Mouse (Mus musculus) brain, adult 2 months (tissue): Measurements from ENCODE around the gene Nwd1.
"Not testable (repeated sequence)": the region's sequence is repeated elsewhere in the genome, so short reads cannot be mapped to it uniquely, and the experiment has no call there.

Experiments used
- DNase-seq: peaks from one replicate; pipeline ENCODE4 v3.0.0; 2011; ENCODE audit warnings: low read depth, low spot score

Nwd1 gene

DNA sequence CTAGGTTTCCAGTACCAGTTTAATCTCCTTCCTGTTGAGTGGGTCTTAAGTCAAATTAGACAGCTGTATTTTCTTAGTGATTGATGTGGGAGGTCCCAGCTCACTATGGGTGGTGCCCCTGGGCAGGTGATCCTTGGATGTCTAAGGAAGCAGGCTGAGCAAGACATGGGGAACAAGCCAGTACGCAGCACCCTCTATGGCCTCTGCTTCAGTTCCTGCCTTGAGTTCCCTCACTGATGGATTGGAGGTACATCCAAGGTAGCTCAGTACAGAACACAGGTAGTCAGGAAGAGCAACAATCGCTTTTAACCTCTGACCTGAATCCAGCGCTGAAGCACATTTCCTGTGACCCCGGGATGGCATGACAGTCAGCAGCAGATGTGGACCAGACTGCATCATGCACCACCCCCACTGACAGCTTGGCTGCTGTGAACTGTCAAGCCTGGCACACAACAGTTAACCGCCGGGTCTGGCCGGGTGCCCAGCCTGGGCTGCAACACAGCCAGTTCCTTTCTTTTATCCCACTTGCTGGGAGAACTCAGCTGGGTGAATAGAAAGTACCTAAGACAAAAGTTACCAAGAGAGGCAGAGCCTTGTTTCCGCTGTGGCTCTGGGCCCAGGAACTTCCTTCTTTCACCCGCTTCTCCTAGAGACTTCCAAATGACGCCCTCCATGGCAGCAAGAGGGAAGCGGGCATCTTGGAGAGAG is at the start of gene Nwd1:
Gene Nwd1 (plus strand): TSS at position 652 of the 708 bp plus-strand sequence.
- DNase-seq, result peak; percentile 85

DNA sequence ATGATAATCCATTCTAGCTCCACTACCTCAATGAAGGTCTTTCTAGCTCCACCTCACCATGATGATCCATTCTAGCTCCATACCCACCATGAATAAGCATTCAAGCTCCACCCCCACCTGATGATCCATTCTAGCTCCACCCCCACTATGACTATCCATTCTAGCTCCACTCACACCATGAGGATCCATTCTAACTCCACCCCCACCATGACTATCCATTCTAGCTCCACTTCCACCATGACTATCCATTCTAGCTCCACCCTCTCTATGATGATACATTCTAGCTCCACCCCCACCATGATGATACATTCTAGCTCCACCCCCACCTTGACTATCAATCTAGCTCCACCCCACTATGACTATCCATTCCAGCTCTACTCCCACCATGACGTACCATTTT is 3.6 kb upstream of the Nwd1 start:
- DNase-seq, result no peak

DNA sequence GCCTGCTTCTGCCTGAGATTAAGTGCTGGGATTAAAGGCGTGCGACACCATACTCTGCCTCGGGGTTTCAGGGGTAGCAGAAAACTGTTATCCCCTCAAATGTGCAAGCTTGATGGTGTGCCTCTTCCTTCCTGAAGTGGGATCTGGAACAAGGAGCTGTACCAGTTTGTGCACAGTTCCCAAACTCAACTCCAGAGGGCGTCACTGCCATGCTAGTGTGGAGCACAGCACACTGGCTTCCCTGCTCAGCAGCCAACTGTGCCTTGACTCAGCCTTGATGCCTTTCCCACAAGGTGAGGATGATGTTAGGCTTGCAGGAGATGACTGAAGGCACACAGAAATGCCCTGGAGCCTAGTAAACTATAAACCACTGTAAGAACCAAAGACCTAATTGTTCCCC is 1.9 kb upstream of the Nwd1 start:
- DNase-seq, result peak; percentile 61

DNA sequence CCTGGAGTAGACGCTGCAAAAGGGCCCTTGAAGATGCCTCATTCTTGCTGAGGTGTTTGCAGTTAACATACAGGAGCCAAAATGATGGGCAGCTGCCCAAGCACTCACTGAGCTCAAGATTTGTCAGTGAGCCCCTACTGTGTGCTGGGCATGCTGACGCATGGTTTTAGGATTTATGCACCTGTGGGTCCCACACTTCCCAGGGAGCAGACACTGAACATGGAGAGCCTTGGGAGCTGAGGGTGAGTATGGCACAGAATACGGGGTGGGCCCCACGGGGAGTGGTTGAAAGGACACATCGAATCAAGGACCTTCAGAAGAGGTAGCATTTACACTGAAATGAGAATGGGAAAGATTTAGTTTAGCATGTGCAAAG is 245 bp downstream of the Nwd1 start:
- no peak for DNase-seq

DNA sequence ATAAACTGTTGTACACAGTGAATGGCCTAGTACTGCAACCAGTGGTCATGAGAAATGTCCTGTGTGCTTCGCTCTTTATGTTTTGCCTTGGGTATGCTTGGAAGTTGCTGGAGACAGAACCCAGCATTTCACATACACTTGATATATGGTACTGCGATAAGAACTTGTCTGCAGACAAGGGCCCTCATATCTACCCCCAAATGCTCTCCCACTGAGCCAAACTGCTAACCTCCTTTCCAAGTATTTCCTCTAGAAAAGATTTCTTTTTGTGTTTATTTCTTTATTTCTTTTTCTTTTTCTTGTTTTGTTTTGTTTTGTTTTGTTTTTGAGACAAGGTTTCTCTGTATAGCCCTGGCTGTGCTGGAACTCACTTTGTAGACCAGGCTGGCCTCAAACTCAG is 4.2 kb downstream of the Nwd1 start:
- no peak for DNase-seq

DNA sequence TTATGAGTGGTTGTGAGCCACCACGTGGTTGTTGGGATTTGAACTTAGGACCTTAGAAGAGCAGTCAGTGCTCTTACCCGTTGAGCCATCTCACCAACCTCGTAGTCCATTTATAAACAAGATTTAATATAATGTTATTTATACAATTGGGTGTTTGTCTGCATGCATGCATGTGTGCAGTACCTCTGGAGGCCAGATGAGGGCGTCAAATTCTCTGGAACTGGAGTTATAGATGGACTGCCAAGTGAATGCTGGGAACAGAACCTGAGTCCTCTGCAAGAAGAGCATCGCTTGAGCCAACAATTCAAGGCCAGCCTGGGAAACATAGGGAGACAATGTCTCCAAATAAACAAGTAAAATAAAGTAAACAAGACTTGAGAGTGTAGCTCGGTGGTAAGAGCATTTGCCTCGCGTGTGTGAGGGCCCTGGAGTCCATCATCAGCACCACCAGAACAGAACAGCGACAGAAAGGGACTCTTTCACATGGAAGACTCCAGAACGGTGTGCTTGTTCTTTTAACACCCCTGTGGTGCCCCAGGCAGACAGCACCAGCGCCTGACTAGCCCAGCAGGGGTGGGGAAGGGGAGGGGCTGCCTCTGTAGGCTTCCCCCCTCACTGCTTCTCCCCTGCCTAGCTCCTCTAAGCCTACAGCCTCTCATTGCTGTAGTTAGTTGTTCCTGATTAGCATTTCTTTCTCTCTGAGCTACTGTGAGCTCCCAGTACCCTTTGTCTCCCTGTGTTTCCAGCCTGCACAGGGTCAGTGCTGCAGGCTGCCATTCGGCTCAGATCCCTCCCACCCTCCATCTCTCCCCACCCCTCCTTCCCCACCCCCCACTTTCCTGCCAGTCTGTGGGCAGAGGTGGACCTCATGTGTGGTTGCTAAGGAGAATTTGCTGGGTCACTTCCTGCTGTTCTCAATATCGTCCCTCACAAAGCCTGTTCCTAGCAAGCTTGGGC is 8.3 kb downstream of the Nwd1 start:
- DNase-seq, result peak; percentile 67

DNA sequence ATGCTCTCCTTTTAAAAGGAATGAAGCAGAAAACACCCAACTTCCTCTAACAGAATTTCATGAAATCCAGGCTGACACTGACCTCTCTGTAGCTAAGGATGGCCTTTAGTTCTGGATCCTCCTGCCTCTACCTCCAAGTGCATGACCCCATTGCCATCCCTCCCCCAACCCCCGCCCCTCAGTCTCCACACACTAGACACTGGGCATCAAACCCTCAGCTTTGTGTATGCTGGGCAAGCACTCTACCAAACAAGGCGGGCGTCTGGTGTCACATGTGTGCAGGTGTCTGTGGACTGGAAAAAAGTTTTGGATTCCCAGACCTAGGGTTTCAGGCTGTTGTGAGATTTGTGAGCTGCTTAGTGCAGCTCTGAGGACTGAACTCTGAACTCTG is 9.0 kb downstream of the Nwd1 start:
- DNase-seq, result no peak

DNA sequence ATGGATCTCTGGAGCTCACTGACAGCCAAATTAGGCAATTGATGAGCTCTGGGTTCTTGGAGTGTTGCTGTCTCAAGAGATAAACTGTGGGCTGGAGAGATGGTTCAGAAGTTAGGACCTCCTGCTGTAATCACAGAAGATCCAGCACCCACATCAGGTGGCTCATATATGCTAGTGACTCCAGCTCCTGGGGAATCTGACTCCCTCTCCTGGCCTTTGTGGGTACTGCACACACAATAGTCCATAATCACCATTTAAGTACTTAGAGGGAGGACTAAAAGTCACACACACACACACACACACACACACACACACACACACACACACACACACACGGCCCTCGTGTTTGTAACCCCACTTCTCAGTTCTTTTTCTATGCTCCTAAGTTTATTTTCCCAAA is 13.5 kb downstream of the Nwd1 start:
- DNase-seq, result no peak

DNA sequence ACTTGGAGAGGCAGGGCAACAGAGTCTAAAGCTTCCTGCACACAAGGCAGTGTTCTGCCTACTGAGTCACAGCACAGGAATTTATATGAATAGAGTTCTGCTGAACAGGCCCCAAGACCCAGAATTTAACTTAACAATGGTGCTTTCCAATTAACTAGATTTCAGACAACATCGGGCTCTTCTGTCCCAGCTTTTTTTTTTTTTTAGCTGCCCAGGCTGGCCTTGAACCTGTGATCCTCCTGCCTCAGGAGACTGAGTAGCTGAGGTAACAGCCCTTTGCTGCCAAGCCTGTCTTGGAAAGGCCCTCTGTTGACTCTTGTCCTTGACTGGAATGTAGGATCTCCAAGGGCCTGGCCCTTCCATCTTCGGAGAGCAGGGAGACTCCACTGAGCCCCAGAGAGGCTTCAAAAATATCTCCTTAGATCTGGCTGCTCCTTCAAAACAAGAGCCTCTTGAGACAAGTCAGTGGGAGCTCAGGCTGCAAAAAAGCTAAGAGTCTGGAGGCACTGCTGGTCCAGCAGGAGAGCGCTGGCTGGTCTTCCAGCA is 17.7 kb downstream of the Nwd1 start:
- DNase-seq, result no peak

DNA sequence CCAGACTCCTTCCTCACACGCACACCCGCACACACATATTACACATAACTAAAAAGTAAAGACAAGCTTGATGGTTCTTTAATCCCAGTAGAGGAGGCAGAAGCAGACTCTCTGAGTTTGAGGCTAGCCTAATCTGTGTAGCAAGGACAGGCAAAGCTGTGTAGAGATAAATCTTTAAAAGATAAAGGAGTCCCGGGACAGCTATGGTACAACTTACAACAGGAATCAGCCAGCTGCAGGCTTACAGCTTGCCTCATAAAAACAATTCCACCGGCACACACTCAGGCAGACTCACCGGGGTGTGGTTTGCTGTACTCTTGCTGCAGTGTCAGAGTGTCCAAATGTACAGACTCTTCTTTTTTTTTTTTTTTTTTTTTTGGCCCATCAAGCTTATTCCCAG is 18.2 kb downstream of the Nwd1 start:
- DNase-seq, result no peak

DNA sequence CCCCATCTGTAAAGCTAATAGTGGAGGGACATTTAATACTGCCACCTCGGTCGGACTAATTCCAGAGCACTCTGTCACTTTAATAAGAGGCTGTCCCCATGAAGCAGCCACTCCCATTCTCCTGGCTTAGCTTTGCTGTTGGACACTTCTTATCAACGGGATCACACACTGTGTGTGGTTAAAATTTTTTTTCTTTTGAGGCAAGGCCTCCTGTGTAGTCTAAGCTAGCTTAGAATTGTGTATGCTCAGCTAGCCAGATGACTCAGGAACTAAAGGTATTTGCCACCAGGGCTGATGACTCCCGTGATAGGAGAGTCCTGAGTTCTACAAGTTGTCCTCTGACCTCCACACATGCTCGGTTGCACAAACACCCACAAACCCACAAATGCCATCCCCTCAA is 18.9 kb downstream of the Nwd1 start:
- DNase-seq, result no peak

DNA sequence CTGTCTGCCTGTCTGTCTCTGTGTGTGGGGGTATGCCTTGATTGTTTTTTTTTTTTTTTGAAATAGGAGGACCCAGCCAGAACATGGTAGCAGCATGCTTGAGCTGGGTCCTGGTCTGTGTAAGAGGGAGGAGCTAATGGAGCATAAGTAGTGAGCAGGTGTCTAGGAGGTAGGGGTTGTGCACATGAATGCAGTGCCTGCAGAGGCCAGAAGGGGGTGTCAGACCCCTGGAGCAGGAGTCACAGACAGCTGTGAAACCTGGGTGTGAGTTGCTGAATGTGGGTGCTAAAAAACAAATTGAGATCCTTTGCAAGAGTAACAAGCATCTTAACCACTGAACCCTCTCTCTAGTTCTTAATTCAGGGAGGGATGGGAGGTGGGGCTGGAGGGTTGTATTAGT is 22.4 kb downstream of the Nwd1 start:
- DNase-seq, result no peak

DNA sequence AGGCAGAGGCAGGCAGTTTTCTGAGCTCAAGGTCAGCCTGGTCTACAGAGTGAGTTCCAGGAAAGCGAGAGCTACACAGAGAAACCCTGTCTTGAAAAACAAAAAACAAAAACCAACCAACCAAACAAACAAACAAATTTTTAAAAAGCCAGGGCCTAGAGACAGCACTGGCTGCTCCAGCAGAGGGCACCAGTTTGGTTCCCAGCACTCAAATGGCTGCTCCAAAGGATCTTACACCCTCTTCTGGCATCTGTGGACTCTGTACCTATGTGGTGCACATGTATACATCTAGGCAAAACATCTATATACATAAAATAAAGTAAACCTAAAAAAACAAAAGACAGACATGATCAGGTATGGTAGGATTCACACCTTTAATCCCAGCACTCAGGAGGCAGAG is 26.3 kb downstream of the Nwd1 start:
- DNase-seq, result peak; percentile 36

DNA sequence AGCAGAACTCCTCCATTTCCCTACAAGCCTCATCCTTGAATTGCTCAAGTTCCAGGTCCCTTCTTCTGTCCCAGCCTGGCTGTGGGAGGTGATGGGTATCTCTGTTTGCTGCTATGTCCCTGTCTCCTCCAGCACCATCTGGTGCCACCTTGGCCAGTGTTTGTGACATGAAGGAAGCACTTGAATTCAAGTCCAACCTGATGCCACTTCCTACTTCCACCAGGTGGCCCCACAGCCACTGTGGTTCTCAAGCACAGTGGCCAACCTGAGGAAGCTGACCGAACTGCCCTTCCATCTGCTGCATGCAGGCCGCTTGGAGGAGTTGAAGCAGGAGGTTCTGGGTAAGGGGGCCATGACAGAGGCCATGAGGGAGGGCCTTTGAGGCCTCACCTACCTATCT is 27.7 kb downstream of the Nwd1 start:
- DNase-seq, result peak; percentile 58

DNA sequence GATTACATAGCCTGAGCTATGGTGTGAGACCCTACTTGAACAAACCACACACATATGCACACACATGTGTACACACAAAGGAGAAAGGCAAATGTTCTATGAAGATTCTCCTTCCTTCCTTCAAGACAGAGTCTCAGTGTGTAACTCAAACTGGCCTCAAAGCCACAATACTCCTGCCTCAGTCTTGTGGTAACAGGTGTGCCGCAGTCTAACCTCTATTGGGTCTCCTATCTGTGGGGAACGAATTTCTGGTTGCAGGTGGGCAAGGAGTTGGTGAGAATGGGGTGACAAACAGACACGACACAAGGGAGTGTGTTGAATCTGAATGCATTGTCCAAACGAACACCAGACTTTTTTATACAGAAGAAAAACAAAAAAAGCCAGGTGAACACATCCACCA is 29.9 kb downstream of the Nwd1 start:
- no peak for DNase-seq

DNA sequence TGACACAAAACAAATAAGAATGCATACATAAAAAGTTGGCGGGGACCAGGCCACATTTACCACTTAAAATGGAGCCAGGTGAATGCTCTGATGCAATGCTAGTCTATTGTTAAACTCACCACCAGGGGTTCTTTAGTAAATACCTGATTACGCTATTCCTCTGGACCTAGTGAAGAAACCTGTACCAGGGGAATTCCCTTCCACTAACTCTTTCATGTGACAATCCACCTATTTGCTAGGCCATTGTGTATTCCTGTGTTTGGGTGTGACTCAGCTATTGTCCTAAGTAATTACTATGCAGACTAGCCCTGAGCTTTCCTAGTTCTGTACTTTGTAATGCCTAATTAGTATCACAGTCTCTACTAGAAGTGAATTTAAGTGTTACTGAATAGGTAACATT is 30.3 kb downstream of the Nwd1 start:
- DNase-seq, result not testable (repeated sequence)

DNA sequence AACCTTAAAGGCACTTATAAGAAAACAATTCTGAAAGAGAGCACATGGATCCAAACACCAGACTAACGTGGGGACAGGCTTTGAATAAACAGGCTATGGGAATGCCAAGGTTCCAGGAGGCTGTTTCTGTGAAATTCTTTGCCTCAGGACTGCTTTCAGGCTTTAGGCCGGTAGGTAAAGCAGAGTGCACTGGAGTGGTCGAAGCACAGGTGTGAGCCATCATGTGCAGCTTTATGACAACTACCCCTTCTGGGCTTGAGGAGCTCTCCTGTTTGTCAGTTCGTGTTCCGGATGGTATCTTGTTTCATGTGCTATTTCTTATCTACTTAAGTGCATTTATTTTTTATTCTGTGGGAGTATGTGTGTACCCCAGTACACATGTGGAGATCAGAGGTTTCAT is 30.8 kb downstream of the Nwd1 start:
- no peak for DNase-seq

DNA sequence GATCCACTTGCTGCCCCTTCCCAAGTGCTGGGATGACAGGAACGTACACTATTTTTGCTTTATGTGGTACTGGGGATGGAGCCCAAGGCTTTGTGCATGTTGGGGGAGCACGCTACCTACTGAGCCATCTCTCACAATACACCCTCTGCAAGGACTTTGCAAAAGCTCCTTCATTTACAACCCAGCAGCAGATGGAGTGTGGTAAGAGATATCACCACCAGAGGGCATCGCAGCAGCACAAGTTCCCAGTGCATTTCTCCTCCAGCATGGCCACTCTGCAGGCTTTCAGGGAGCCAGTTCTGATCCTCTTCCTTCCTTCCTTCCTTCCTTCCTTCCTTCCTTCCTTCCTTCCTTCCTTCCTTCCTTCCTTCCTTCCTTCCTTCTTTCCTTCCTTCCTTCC is 33.6 kb downstream of the Nwd1 start:
- DNase-seq, result peak; percentile 90

DNA sequence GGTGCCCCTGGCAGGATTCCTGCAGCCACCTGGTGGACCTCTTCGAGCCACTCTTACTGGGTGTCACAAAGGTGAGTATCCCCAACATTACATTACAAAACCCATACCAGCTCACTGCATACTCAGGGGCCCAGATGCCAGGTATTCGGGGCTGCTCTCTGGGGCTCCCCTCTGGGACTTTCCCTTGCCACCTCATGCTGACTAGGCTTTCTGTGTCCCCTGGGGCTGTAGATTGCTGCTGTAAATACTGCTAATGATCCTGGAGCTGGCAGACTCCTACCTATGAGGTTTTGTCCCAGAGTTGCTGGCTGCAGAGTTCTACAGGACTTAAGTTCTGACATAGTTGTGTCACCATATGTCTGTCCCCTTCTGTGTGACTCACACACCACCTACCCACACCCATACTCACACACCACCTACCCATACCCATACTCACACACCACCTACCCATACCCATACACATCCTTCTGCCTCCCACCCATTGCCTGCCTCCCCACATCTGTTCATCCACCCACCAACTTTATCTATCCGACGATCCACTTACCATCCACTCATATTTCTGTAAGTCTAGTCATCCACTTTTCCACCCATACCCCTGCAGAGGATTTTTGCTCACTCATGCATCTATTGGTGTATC is 35.7 kb downstream of the Nwd1 start:
- peak; percentile 60 for DNase-seq

DNA sequence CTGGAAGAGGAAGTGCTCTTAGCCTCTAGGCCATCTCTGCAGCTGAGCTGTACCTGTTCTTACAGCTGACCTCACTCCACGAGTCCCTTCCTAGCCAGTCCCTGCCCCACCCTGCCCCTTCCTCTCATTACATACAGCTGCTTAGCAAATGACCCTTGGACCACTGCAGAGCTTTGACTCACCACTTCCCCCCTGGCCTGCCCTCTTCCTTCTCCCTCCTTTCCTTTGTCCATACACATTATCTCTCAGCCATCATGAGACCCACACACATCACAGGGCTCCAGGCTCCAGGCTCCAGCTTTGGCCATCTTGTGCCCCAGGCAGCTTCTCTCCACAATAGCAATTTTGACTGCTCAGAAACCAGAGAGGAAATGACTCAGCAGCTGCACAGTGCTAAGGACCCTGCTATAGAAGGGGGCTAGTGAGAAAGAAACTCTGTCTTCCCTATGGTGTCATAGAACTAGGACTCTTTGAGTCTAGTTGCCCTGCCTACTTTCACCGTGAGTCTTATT is 36.6 kb downstream of the Nwd1 start:
- peak; percentile 8 for DNase-seq

DNA sequence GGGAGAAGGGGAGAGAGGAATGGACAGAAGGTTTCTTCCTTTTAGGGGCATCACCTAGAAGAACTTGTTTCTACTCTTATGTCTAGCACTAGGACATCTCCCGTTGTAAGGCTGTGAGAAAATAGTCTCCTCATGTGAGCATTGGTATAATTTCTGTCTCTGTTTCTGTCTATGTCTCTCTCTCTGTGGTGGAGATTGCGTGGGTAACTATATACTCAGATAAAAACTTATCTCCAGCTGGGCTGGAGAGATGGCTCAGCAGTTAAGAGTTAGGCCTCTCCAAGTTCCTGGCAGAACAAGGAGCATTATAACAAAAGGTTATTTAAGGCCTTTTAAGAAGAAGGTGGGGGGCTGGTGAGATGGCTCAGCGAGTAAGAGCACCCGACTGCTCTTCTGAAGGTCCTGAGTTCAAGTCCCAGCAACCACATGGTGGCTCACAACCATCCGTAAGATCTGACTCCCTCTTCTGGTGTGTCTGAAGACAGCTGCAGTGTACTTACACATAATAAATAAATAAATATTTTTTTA is 37.1 kb downstream of the Nwd1 start:
- peak; percentile 39 for DNase-seq
